Mouse (Mus musculus) stomach, embryonic 14.5 days (tissue): Measurements from ENCODE around the gene Ddr2. TPM values are rescaled to one million over a fixed set of nuclear protein-coding genes. Genes with fewer than 3 reads are reported as not detected.

Experiments
- ATAC-seq: fragments of 200-750 bp; cut with Nextera tagmentation; 2 replicates; pipeline ENCODE4 v1.8.0; 2017; ENCODE audit warnings: low read depth, moderate TSS enrichment; ENCODE audit not compliant: insufficient number of reproducible peaks, insufficient read depth, low FRiP score
- H3K27ac ChIP-seq: fragments of 300-500 bp; sonication (generic); 2 replicates; pipeline ENCODE4 v1.5.1; 2014; ENCODE audit warnings: mild to moderate bottlenecking, low read length, moderate library complexity, mixed read lengths
- H3K27me3 ChIP-seq: fragments of 300-500 bp; sonication (generic); 2 replicates; pipeline ENCODE4 v1.6.1; 2014; ENCODE audit warnings: low read length, control low read depth, mixed read lengths; ENCODE audit not compliant: control insufficient read depth, insufficient read depth
- H3K36me3 ChIP-seq: fragments of 300-500 bp; sonication (generic); 2 replicates; pipeline ENCODE4 v1.6.1; 2014; ENCODE audit warnings: mild to moderate bottlenecking, control low read depth, low read length, moderate library complexity, mixed read lengths; ENCODE audit not compliant: control insufficient read depth, insufficient read depth
- H3K4me1 ChIP-seq: fragments of 300-500 bp; sonication (generic); 2 replicates; pipeline ENCODE4 v1.6.1; 2014; ENCODE audit warnings: low read length, control low read depth, mixed read lengths; ENCODE audit not compliant: control insufficient read depth, insufficient read depth
- H3K4me2 ChIP-seq: fragments of 300-500 bp; sonication (generic); replicated peaks from 2 replicates; pipeline ENCODE4 v1.6.1; 2014; ENCODE audit warnings: low read depth, low read length, control low read depth
- H3K4me3 ChIP-seq: fragments of 300-500 bp; sonication (generic); 2 replicates; pipeline ENCODE4 v1.5.1; 2014; ENCODE audit warnings: low read depth, low read length, control low read depth
- H3K9ac ChIP-seq: fragments of 300-500 bp; sonication (generic); replicated peaks from 2 replicates; pipeline ENCODE4 v1.6.1; 2014; ENCODE audit warnings: low read depth, mild to moderate bottlenecking, control low read depth, low read length, moderate library complexity, mixed read lengths
- H3K9me3 ChIP-seq: fragments of 300-500 bp; sonication (generic); 2 replicates; pipeline ENCODE4 v1.6.1; 2016; ENCODE audit warnings: low read depth, low read length, control low read depth; ENCODE audit not compliant: control insufficient read depth
- WGBS: fragments of 180-500 bp; shearing (Covaris S2); extraction: QIAGEN DNeasy Blood & Tissue Kit; methylation state at CpG from one replicate; pipeline ENCODE4 v1.1.7; 2014; 5-methylcytosine and 5-hydroxymethylcytosine counted together
- polyA plus RNA-seq: library from polyadenylated mRNA; unstranded; fragments of >200 nt; fragmentation: Nextera tagmentation; extraction: Ambion mirVana; gene quantifications from 2 replicates; pipeline ENCODE4 v1.2.1, GENCODE M21; 2014

Gene Ddr2
- polyA plus RNA-seq, 1 experiment from 2014 or later = 60.4 TPM

GRCm38 (mm10) chr1:170148536-170148935, 38.0 kb upstream of the Ddr2 start:
- Histone ChIP-seq H3K27ac (no peak overlapping the region), H3K4me1 (no peaks in the 10 kb centered on the region), H3K4me2 (no peak overlapping the region), H3K27me3 (no peaks in the 10 kb centered on the region), H3K9ac (no peak overlapping the region), H3K9me3 (no peaks in the 10 kb centered on the region), H3K4me3 (no peak overlapping the region), H3K36me3 (peaks cover 26% of the 10 kb centered on the region)
- 85% methylated on average over 6 of the region's 6 CpGs for WGBS
- no peak for ATAC-seq

- H3K9me3 ChIP-seq = no peaks in the 10 kb centered on the region
- no peaks in the 10 kb centered on the region for H3K4me1 ChIP-seq
- 87% methylated on average over 9 of the region's 9 CpGs for WGBS
- no peaks in the 10 kb centered on the region for H3K27me3 ChIP-seq
- ATAC-seq = no peak
- no peak overlapping the region for H3K9ac ChIP-seq
- no peak overlapping the region for H3K4me2 ChIP-seq
- peaks cover 32% of the 10 kb centered on the region for H3K36me3 ChIP-seq
- no peak overlapping the region for H3K27ac ChIP-seq
- H3K4me3 ChIP-seq = no peak overlapping the region
Measured at GRCm38 (mm10) chr1:170147651-170148448, 37.3 kb upstream of the Ddr2 start.

- Histone ChIP-seq H3K36me3 (peaks cover 30% of the 10 kb centered on the region), H3K27me3 (no peaks in the 10 kb centered on the region), H3K4me2 (no peak overlapping the region), H3K9ac (no peak overlapping the region), H3K4me1 (no peaks in the 10 kb centered on the region), H3K9me3 (no peaks in the 10 kb centered on the region), H3K27ac (no peak overlapping the region), H3K4me3 (no peak overlapping the region)
- WGBS = 91% methylated on average over 4 of the region's 4 CpGs
- ATAC-seq = no peak
Measured at GRCm38 (mm10) chr1:170145606-170146005, 35.0 kb upstream of the Ddr2 start.

GRCm38 (mm10) chr1:170142256-170142871, 31.8 kb upstream of the Ddr2 start:
- no peaks in the 10 kb centered on the region for H3K27me3 ChIP-seq
- no peaks in the 10 kb centered on the region for H3K4me1 ChIP-seq
- H3K4me2 ChIP-seq = no peak overlapping the region
- H3K9ac ChIP-seq = no peak overlapping the region
- no peak overlapping the region for H3K4me3 ChIP-seq
- H3K27ac ChIP-seq = no peak overlapping the region
- no peak for ATAC-seq
- WGBS = 93% methylated on average over 8 of the region's 8 CpGs
- H3K9me3 ChIP-seq = no peaks in the 10 kb centered on the region
- peaks cover 13% of the 10 kb centered on the region for H3K36me3 ChIP-seq

GRCm38 (mm10) chr1:170141626-170142025, 31.1 kb upstream of the Ddr2 start:
- H3K36me3 ChIP-seq = peaks cover 13% of the 10 kb centered on the region
- no peak overlapping the region for H3K4me3 ChIP-seq
- no peak for ATAC-seq
- H3K4me1 ChIP-seq = no peaks in the 10 kb centered on the region
- no peaks in the 10 kb centered on the region for H3K27me3 ChIP-seq
- no peaks in the 10 kb centered on the region for H3K9me3 ChIP-seq
- H3K27ac ChIP-seq = no peak overlapping the region
- no peak overlapping the region for H3K4me2 ChIP-seq
- WGBS = 97% methylated on average over 5 of the region's 5 CpGs
- no peak overlapping the region for H3K9ac ChIP-seq

GRCm38 (mm10) chr1:170136351-170137009, 25.9 kb upstream of the Ddr2 start:
- Histone ChIP-seq H3K9ac (no peak overlapping the region), H3K36me3 (no peaks in the 10 kb centered on the region), H3K27me3 (no peaks in the 10 kb centered on the region), H3K9me3 (no peaks in the 10 kb centered on the region), H3K4me1 (no peaks in the 10 kb centered on the region), H3K27ac (no peak overlapping the region), H3K4me2 (no peak overlapping the region), H3K4me3 (no peak overlapping the region)
- WGBS = 18% methylated on average over 7 of the region's 7 CpGs
- peak; percentile 72; the same call in 1 of the 2 replicates for ATAC-seq

GRCm38 (mm10) chr1:170134264-170134663, 23.7 kb upstream of the Ddr2 start:
- H3K9ac ChIP-seq = no peak overlapping the region

GRCm38 (mm10) chr1:170130962-170131361, 20.4 kb upstream of the Ddr2 start:
- no peaks in the 10 kb centered on the region for H3K36me3 ChIP-seq
- no peaks in the 10 kb centered on the region for H3K9me3 ChIP-seq
- no peaks in the 10 kb centered on the region for H3K4me1 ChIP-seq
- 41% methylated on average over 3 of the region's 3 CpGs for WGBS
- no peak overlapping the region for H3K4me3 ChIP-seq
- ATAC-seq = no peak
- no peaks in the 10 kb centered on the region for H3K27me3 ChIP-seq
- H3K27ac ChIP-seq = no peak overlapping the region
- no peak overlapping the region for H3K9ac ChIP-seq
- H3K4me2 ChIP-seq = no peak overlapping the region

More at GRCm38 (mm10) chr1:170134264-170134663, 23.7 kb upstream of the Ddr2 start:
- H3K27me3 ChIP-seq = no peaks in the 10 kb centered on the region
- no peaks in the 10 kb centered on the region for H3K9me3 ChIP-seq
- no peak overlapping the region for H3K27ac ChIP-seq
- no peaks in the 10 kb centered on the region for H3K36me3 ChIP-seq
- no peak overlapping the region for H3K4me3 ChIP-seq
- 82% methylated on average over 8 of the region's 8 CpGs for WGBS
- H3K4me1 ChIP-seq = no peaks in the 10 kb centered on the region
- ATAC-seq = no peak
- no peak overlapping the region for H3K4me2 ChIP-seq
